Mouse (Mus musculus): Measurements from ENCODE around the gene Rbm18.
A peak's percentile ranks its signal among the peaks of the same experiment; 100 is the strongest.
"Not testable (repeated sequence)": the region's sequence is repeated elsewhere in the genome, so short reads cannot be mapped to it uniquely, and the experiment has no call there.

Gene Rbm18

GRCm38 (mm10) chr2:36136300-36136941 lies at the start of gene Rbm18, which contains the start of gene Mrrf:
Gene Rbm18 (minus strand): TSS chr2:36136773.
Gene Mrrf (plus strand): TSS chr2:36136389.
- DNase-seq (ENCODE audit: low spot score in 2 of 2), result peak; percentile 92 to 94

- DNase-seq (ENCODE audit: low spot score in 2 of 2), result peak; percentile 58 to 59
Observed at GRCm38 (mm10) chr2:36184876-36185275, 48.3 kb upstream of the Rbm18 start.

GRCm38 (mm10) chr2:36184192-36184591 lies 47.6 kb upstream of the Rbm18 start:
- no peak for DNase-seq (ENCODE audit: low spot score in 2 of 2)

- DNase-seq (ENCODE audit: low spot score in 2 of 2), result peak; percentile 40 to 57
Observed at GRCm38 (mm10) chr2:36183278-36183677, 46.7 kb upstream of the Rbm18 start.

GRCm38 (mm10) chr2:36181587-36182368 lies 45.2 kb upstream of the Rbm18 start:
- not testable (repeated sequence) for DNase-seq (ENCODE audit: low spot score in 2 of 2)

GRCm38 (mm10) chr2:36179487-36179886 lies 42.9 kb upstream of the Rbm18 start:
- no peak for DNase-seq (ENCODE audit: low spot score in 2 of 2)

- DNase-seq (ENCODE audit: low spot score in 2 of 2), result no peak
Observed at GRCm38 (mm10) chr2:36172574-36172973, 36.0 kb upstream of the Rbm18 start.

- no peak for DNase-seq (ENCODE audit: low spot score in 2 of 2)
Observed at GRCm38 (mm10) chr2:36172136-36172535, 35.6 kb upstream of the Rbm18 start.

- DNase-seq (ENCODE audit: low spot score in 2 of 2), result no peak
Observed at GRCm38 (mm10) chr2:36169176-36169575, 32.6 kb upstream of the Rbm18 start.

GRCm38 (mm10) chr2:36167990-36168618 lies 31.5 kb upstream of the Rbm18 start:
- DNase-seq (ENCODE audit: low spot score in 2 of 2), result no peak

- DNase-seq (ENCODE audit: low spot score in 2 of 2), result no peak
Observed at GRCm38 (mm10) chr2:36159336-36159735, 22.8 kb upstream of the Rbm18 start.

- no peak for DNase-seq (ENCODE audit: low spot score in 2 of 2)
Observed at GRCm38 (mm10) chr2:36157461-36157860, 20.9 kb upstream of the Rbm18 start.

GRCm38 (mm10) chr2:36152401-36152800 lies 15.8 kb upstream of the Rbm18 start:
- not testable (repeated sequence) for DNase-seq (ENCODE audit: low spot score in 2 of 2)

- DNase-seq (ENCODE audit: low spot score in 2 of 2), result no peak
Observed at GRCm38 (mm10) chr2:36148876-36149365, 12.3 kb upstream of the Rbm18 start.

- DNase-seq (ENCODE audit: low spot score in 2 of 2), result no peak
Observed at GRCm38 (mm10) chr2:36139096-36139495, 2.5 kb upstream of the Rbm18 start.

GRCm38 (mm10) chr2:36135887-36136286 lies 686 bp downstream of the Rbm18 start:
- DNase-seq (ENCODE audit: low spot score in 2 of 2), result no peak

- DNase-seq (ENCODE audit: low spot score in 2 of 2), result no peak
Observed at GRCm38 (mm10) chr2:36129051-36129450, 7.5 kb downstream of the Rbm18 start.

GRCm38 (mm10) chr2:36127973-36128372 lies 8.6 kb downstream of the Rbm18 start:
- DNase-seq (ENCODE audit: low spot score in 2 of 2), result no peak

- no peak for DNase-seq (ENCODE audit: low spot score in 2 of 2)
Observed at GRCm38 (mm10) chr2:36126795-36127429, 9.7 kb downstream of the Rbm18 start.

GRCm38 (mm10) chr2:36112632-36113031 lies 23.9 kb downstream of the Rbm18 start:
- DNase-seq (ENCODE audit: low spot score in 2 of 2), result no peak

- no peak for DNase-seq (ENCODE audit: low spot score in 2 of 2)
Observed at GRCm38 (mm10) chr2:36108615-36109014, 28.0 kb downstream of the Rbm18 start.

Measured in right cerebral cortex, postnatal 10 days (tissue).